Mouse (Mus musculus) activated CD4-positive, CD25-positive, alpha-beta regulatory T cell, adult 9 weeks (primary cell): ENCODE results near the gene Gm28845. TPM values are rescaled to one million over a fixed set of nuclear protein-coding genes. Genes with fewer than 3 reads are reported as not detected.

Experiments
- polyA plus RNA-seq: library from polyadenylated mRNA; unstranded; fragments of 100-300 nt; shearing (Covaris generic); gene quantifications from one replicate; pipeline ENCODE4 v1.2.1, GENCODE M21; 2017

Gene Gm28845
- polyA plus RNA-seq, result not detected

DNA sequence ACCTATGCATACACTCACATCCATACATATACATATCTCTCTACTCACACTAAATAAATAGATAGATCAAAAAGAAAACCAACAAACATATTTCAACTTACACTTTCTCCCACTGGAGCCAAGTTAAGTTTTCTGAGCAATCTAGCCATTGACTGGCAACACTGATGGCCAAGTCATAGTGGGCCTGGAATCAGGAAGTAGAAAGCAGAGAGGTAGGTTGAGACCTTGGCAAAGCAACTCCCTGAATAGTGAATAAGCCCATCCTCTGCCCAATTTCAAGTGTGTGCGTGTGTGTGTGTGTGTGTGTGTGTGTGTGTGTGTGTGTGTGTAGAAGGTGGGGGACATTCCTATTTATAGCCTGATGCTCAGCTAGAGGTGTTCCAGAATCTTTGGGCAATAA lies at the start of gene Gm28845:
Gm28845 (minus strand) TSS at position 121 of the 400 bp plus-strand sequence.

GRCm38 (mm10) chr1:65122574-65123372 lies 3.4 kb upstream of the Gm28845 start, which contains the start of gene D630023F18Rik:
Gene D630023F18Rik, minus strand, starts transcription at chr1:65123214.

GRCm38 (mm10) chr1:65103273-65103672 lies 16.1 kb downstream of the Gm28845 start, which contains the start of gene Cryga:
Gene Cryga, minus strand, starts transcription at chr1:65103373.

GRCm38 (mm10) chr1:65082188-65082587 lies 37.2 kb downstream of the Gm28845 start, which contains the start of gene Crygb:
Gene Crygb, minus strand, starts transcription at chr1:65082288.

GRCm38 (mm10) chr1:65073589-65073988 lies 45.8 kb downstream of the Gm28845 start, which contains the start of gene Crygc:
Gene Crygc, minus strand, starts transcription at chr1:65073689.

DNA sequence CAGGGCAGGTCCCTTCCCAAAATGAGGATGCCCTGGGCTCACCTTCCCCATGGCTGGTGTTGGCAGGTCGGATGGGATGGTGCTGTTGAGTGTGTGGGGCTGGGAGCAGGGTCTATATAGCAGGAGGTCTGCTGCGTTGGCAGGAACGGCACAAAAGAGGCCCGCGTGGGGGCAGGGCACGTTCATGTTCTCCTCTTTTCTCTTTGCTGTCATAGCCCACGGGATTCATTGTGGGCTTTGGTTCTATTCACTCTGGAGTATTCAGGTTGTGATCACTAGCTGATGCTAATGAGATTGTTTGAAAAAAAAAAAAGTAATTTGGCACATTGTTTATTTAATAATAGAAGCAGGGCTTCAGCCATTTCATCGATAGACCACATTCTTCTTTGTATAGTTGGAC lies 56.0 kb downstream of the Gm28845 start, which contains the start of gene Crygd:
Crygd (minus strand) TSS at position 101 of the 400 bp plus-strand sequence.

DNA sequence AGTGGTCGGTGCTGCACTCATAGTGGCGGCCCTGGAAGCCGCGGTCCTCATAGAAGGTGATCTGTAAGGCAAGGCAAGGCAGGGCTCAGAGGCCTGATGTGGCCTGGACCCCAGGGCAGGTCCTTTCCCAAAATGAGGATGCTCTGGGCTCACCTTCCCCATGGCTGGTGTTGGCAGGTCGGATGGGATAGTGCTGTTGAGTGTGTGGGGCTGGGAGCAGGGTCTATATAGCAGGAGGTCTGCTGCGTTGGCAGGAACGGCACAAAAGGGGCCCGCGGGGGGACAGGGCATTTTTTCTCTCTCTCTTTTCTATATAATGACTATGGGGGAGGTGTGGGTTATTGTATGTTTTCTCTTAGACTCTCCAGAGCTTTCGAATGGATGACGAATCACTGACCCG lies 68.4 kb downstream of the Gm28845 start, which contains the start of gene Cryge:
Cryge (minus strand) TSS at position 198 of the 400 bp plus-strand sequence.

Other genes with a start within 250 kb of the Gm28845 start
- 10.6 TPM for gene Plekhm3, start 162.7 kb downstream of the Gm28845 start, polyA plus RNA-seq
- gene Akr1cl, start 86.8 kb downstream of the Gm28845 start, polyA plus RNA-seq, result not detected
- not detected for gene Cryge, start 68.4 kb downstream of the Gm28845 start, polyA plus RNA-seq
- gene Crygd, start 56.1 kb downstream of the Gm28845 start, polyA plus RNA-seq, result not detected
- gene Crygc, start 45.9 kb downstream of the Gm28845 start, polyA plus RNA-seq, result not detected
- not detected for gene Crygb, start 37.3 kb downstream of the Gm28845 start, polyA plus RNA-seq
- gene Cryga, start 16.2 kb downstream of the Gm28845 start, polyA plus RNA-seq, result not detected
- not detected for gene D630023F18Rik, start 3.7 kb upstream of the Gm28845 start, polyA plus RNA-seq
- 16.7 TPM for gene Idh1, start 66.9 kb upstream of the Gm28845 start, polyA plus RNA-seq
- gene Pikfyve, start 67.1 kb upstream of the Gm28845 start, polyA plus RNA-seq, result 26.3 TPM
- not detected for gene Pth2r, start 162.5 kb upstream of the Gm28845 start, polyA plus RNA-seq